Mouse (Mus musculus) layer of hippocampus, adult 9-10 months (tissue): Measurements from ENCODE around the gene Rab3il1.
"Not testable (repeated sequence)": the region's sequence is repeated elsewhere in the genome, so short reads cannot be mapped to it uniquely, and the experiment has no call there.

Experiments
- DNase-seq: peaks from one replicate; pipeline ENCODE4 v3.0.0; 2022; ENCODE audit warnings: low spot score

The Rab3il1 gene

GRCm38 (mm10) chr19:10001206-10001969 lies at the start of gene Rab3il1, which contains the start of gene Best1:
Rab3il1 (plus strand) TSS chr19:10001669.
Best1 (minus strand) TSS chr19:10001633.
- no peak for DNase-seq

- no peak for DNase-seq
Observed at GRCm38 (mm10) chr19:9952390-9952789, 49.1 kb upstream of the Rab3il1 start.

GRCm38 (mm10) chr19:9952912-9953311 lies 48.6 kb upstream of the Rab3il1 start:
- DNase-seq = no peak

GRCm38 (mm10) chr19:9954055-9954810 lies 47.2 kb upstream of the Rab3il1 start:
- peak; percentile 90 for DNase-seq

GRCm38 (mm10) chr19:9954811-9955202 lies 46.7 kb upstream of the Rab3il1 start:
- DNase-seq = no peak

- DNase-seq = no peak
Observed at GRCm38 (mm10) chr19:9955438-9955837, 46.0 kb upstream of the Rab3il1 start.

- DNase-seq = no peak
Observed at GRCm38 (mm10) chr19:9956624-9957388, 44.7 kb upstream of the Rab3il1 start.

- no peak for DNase-seq
Observed at GRCm38 (mm10) chr19:9957965-9958364, 43.5 kb upstream of the Rab3il1 start.

GRCm38 (mm10) chr19:9960769-9961168 lies 40.7 kb upstream of the Rab3il1 start:
- DNase-seq = no peak

GRCm38 (mm10) chr19:9964205-9964916 lies 37.1 kb upstream of the Rab3il1 start:
- no peak for DNase-seq

GRCm38 (mm10) chr19:9966096-9966867 lies 35.2 kb upstream of the Rab3il1 start:
- DNase-seq = no peak

GRCm38 (mm10) chr19:9968081-9968787 lies 33.2 kb upstream of the Rab3il1 start:
- no peak for DNase-seq

- not testable (repeated sequence) for DNase-seq
Observed at GRCm38 (mm10) chr19:9974853-9975252, 26.6 kb upstream of the Rab3il1 start.

GRCm38 (mm10) chr19:9977085-9977484 lies 24.4 kb upstream of the Rab3il1 start:
- no peak for DNase-seq

GRCm38 (mm10) chr19:9978431-9978951 lies 23.0 kb upstream of the Rab3il1 start:
- no peak for DNase-seq

- DNase-seq = no peak
Observed at GRCm38 (mm10) chr19:9979156-9979555, 22.3 kb upstream of the Rab3il1 start.

GRCm38 (mm10) chr19:9980258-9980657 lies 21.2 kb upstream of the Rab3il1 start, which contains the start of gene Fth1:
Fth1 (plus strand) TSS chr19:9980598.
- DNase-seq = no peak

- DNase-seq = no peak
Observed at GRCm38 (mm10) chr19:9981621-9982020, 19.8 kb upstream of the Rab3il1 start.

GRCm38 (mm10) chr19:9982151-9982851 lies 19.2 kb upstream of the Rab3il1 start:
- DNase-seq = peak; percentile 90
